Mouse (Mus musculus): ENCODE measurements at regions not wholly inside any gene's neighbourhood (a gene's known extent, or its start where the extent isn't known, plus 50 kb on each side); places are given as distances from the start of the nearest gene placed in this dataset.

DNA sequence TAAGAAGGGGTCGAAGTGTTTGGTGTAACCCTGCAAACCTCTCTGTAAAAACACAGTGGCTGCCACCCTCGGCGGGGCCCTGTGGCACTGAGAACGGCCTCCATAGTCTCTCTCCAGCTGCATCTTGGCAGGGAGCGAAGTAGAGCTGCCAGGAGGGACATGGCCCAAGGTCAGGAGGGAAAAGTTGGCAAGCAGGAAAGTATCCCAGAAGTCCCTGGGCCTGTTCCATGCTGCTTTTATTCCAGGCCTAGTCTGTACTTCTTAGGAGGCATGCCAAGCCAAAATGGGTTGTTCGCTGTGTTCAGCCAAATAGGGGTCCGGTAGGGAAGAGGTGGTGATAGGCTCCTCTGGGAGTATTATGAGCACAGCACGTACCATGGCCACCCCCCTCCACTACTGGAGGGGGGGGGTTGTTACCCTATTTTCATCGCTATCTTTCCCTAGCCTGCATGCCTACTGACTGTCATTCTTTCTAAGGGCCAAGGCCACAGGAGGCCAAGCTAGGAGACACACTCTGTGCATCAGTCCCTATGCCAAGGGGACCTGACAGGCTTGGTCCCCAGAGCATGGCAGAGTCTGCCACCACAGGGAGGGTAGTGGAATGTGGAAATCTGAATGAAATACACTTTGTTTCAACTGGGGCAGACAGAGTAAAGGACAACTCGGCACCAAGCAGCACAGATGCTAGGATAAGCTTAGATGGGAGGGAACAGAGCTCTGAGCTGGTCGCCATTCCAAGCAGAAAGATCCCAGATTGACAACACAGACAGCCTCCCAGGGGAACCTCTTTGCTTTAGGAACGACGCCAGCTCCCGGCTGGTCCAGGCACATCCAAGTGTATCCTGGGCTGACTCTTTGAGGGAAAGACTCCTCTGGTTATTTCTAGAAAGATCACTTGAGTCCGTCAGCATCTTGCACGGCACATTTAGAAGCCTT lies 74.2 kb upstream of the Irf2bp2 start:
- in situ Hi-C loops (cut with MboI; ENCODE audit: unreplicated experiment in 2 of 2): no loop called here

DNA sequence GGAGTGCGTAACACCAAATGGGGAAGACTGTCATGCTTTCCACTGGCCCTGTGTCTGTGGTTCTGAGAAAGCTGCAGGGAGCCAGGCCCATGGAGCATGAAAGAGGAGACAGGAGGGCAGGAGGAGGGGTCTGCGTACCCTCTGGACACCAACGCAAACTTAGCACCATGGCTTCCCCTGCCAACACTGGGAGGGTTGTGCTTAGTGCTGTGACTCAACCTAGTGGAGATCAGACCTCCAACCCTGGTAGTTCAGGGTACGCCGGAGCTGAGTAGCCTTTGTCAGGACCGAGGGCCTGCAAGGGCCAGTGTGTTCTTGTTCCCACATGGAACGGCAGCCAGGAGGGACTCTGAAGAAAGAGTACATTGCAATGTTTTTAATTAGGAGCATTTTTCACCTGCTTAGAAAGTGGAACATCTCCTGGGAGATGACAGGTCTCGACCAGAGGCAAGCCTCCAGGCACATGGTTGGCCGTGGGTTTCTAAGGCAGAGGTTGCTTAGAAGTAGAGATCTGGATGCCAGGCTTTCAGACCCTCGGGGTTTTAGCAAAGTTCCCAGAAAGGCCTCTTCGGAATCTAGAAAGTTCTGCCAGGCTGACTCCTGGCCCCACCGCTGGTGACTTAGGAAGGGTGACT lies 73.4 kb upstream of the Irf2bp2 start:
- in situ Hi-C loops (cut with MboI; ENCODE audit: unreplicated experiment in 2 of 2): no loop called here

DNA sequence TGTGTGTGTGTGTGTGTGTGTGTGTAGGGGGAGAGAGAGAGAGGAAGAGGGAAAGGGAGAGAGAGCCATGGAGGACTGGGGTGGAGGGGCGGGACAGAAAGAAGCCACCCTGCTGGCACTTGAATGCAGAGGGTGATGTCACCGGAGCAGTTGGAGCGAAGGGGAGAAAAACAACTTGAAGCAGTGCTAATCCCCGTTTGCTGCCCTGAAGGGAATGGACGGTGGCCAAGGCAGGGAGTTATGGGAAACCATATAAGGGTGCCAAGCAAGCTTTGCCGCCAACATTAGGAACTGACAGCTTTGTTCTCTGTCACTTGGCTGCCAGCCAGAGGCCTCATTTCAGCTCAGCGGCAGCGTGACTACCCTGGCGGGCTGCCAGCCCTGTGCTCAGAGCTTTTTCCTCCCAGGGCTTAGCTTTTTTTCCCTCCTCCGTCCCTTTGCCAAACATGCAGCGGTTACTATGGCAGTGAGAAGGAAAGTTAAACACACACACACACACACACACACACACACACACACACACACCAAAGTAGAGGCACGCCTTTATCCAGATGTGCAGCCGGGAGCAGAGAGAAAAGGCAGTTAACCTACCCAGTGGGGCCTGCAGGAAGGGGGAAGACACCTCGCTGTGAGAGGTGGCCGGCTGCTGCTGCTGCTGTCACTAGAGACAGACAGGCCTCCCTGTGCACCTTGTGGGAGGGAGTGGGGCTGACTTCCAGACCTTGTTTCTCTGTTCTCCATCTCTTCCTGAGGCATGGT lies 72.7 kb upstream of the Irf2bp2 start:
- in situ Hi-C loops (cut with MboI; ENCODE audit: unreplicated experiment in 2 of 2): no loop called here

DNA sequence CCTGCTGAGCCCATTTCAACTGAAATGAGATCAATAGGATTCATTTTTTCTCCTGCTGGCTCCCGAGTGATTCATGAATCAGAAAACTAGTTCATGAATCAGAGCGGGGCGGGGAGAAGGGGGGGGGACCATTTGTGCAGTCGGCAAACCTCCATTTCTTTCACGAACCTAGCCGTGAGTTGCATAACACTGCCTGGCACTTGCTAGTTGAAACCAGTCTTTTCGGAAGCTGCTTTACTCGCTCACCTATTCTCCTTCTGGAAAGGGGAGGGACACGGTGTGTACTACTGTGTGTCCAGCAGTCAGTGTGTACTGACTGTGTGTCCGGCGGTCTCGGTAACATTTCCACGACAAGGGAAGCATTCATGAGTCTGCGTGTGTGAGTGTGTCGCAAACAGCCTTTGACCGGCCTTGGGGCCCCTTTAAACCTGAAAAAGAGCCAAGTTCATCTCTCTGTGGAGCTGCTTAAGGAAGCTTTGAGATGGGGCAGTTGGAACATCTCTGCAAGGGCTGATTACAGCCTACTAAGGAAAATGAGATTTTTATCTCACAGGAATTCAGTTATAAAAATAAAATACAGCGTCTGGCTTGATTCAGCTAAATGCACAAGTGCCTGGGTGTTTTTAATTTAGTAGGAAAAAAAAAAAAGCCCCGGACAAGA lies 71.9 kb upstream of the Irf2bp2 start:
- in situ Hi-C loops (cut with MboI; ENCODE audit: unreplicated experiment in 2 of 2): no loop called here

DNA sequence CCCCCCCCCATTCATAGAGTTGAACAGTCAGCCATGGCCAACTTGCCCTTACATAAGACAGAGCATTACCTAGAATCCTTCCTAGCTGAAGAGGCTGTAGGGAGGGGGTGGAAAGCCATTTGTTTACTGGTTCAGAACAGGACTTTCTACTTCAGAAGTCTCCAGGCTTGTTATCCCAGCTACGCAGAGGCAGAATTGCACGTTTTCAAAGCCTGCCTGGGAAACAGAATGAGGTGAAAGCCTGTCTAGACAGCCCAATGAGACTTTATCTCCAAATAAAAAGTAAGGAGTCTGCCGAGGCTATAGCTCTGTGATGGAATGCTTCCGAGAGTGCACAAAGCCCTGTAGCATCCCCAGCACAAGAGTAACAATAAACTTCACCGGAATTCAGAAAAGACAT lies 71.1 kb upstream of the Irf2bp2 start:
- in situ Hi-C loops (cut with MboI; ENCODE audit: unreplicated experiment in 2 of 2): loop anchor here (5.0 kb wide), 2 partner anchors 68 to 92 kb away; no protein-coding TSS in a partner anchor

DNA sequence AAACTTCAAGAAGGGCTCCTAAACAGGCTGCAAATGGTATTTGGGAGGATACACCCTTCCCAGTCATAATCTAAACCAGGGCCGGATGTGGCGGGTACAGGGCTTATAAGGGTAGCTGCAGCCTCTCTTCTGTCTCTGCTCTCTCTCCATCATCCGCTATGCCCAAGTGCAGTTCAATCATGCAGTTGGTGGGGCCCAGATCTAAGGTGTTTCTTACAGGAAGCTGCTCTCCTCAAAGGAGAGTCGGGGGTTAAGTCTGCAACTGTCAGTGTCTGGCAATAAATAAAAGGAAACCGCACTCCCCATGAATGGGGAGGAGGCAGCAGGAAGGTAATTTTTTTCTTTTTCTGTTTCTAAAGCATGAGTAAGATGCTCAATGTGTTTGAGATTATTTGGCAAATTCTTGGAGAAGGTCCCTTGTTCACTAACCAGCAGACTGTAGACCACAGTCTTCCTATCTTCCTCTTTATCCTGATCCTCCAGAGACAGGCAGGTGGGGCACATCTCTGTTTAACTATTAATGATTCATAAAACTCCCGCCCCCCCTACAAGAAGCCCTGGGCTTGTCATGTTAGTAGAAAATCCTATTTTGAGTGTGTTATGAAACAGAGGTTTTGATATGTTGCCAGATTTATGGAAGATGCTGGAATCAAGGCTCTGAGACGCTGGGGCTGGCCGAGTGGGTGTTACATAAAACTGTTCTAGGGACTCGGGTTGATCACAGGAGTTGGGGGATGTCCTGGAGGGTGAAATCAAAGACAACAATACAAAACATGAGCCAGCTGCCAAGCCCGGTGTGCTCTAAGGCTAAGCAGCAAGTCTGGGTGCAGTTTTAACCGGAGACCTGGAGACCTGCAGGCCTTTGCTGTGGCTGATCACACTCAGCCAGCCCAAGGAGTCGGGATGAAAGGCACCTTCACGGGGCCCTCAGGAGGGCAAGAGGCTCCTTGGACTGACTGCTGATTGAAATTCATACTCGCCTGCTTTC lies 69.3 kb upstream of the Irf2bp2 start:
- in situ Hi-C loops (cut with MboI; ENCODE audit: unreplicated experiment in 2 of 2): loop anchor here (5.0 kb wide), 2 partner anchors 66 to 94 kb away; no protein-coding TSS in a partner anchor

DNA sequence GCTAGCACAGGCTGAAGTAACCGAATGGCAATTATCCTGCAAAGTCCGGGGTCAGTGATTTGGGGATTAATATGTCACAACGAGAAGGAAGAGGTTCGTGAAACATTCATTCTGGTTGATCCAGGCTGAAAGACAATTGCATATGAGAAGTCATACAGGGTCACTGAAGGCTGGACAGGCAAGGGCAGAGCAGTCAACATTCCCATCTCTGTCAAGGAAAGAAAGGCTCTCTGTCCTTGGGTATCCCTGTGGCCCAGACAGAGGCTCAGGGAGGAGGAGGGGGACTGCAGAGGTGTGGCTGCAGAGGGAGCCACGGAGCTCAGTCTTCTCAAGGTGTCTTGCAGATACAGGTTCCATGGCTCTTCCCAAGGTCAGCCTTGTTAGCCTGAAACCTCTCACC lies 68.4 kb upstream of the Irf2bp2 start:
- in situ Hi-C loops (cut with MboI; ENCODE audit: unreplicated experiment in 2 of 2): loop anchor here (5.0 kb wide), 2 partner anchors 65 to 95 kb away; no protein-coding TSS in a partner anchor

DNA sequence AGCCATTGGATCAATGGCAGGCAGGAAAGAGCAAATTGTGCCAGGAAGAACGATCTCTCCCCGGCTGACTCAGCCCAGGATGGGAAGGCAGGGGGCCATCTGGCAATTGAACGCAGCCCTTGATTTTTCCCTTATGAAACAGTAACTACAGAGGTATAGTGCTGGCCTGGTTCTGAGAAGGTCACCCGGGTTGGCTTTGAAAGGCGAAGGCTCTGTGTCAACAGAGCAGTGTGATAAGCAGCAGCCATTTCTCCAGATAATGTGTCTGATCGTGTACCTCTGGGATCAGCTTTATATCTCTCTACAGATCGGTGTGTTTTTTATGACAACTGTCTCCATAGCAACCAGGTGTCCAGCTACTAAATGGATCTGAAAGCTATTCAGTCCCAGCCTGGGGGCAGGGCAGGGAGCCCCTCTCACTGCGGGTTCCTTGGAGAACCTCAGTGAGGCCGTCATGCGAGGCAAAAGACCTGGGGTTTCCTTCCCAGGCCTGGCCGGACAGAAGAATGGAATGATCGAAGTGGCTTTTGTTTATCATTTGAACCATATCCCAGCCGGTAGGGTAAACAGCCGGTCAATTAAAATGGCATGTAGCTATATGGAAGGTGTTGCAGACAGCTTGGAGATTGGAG lies 67.8 kb upstream of the Irf2bp2 start:
- in situ Hi-C loops (cut with MboI; ENCODE audit: unreplicated experiment in 2 of 2): loop anchor here (5.0 kb wide), 2 partner anchors 64 to 96 kb away; no protein-coding TSS in a partner anchor

DNA sequence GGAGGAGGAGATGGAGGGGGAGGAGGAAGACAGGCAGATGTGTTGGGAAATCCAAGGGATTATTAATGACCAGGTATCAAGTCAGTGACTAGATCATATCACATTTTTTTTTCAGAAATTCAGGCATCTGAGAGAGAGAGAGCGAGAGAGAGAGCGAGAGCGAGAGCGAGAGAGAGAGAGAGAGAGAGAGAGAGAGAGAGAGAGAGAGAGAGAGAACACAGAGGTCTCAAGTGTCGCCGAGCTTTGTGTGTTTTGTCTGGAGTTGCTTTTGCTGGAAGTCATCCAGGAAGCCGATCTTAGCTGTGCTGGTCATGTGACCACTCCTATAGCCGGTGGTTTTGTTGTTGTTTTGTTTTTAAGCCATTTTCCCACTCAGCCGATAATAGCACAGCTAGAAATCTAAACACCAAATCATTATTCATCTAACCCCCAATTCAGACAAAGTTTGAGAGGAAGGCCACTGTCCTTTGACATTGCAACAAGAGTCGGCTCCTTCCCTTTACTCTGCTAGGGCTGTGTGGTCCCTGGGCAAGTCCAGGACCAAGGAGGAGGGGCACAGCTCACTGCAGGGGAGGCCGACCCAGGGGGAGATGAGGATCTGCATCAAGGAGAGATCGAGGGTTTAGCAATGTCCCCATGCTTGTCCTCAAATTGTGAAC lies 67.0 kb upstream of the Irf2bp2 start:
- in situ Hi-C loops (cut with MboI; ENCODE audit: unreplicated experiment in 2 of 2): loop anchor here (5.0 kb wide), 2 partner anchors 63 to 97 kb away; no protein-coding TSS in a partner anchor

DNA sequence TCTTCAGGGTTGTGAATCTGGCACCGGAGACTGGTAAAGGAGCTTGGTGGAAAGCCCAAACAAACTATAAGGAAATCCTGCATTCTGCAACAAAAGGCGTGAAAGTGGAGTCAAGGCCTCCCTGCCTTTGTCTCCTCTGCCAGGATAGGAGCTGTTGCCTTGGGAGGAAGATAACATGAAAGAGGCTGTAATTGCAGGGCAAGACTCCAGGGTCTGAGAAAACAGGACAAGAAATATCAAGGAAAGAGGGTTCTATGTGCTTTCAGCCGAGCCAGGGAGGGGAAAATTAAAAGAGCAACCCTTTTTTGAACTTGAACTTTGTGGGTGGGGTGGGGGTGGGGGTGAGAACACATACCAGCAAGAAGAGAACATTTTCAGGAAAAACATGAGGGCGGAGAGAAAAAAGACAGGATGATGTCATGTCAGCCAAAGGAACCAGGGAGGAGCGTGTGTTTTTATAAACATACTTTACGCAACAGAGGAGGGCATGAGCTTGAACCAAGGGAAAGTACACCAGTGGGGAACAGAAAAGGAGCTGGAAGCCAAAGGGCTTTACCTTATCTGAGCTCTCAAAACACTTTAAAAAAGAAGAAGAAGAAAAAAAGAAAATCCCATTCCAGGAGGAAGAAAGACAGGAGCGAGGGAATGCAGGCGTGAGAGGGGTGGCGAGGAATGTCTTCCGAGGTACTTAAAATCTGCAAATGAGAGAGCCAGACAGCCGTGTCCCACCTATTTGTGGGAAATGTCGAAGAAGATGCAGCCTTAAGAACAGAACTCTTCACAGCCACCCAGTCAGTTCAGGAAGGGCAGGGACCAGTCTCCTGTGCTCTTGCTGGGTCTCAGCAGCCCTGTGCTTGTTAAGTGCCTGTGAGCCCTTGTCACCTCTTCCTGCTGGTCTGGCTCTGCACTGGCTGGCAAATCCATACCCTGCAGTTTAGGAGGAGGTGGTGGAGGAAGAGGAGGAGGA lies 66.2 kb upstream of the Irf2bp2 start:
- in situ Hi-C loops (cut with MboI; ENCODE audit: unreplicated experiment in 2 of 2): loop anchor here (5.0 kb wide), 2 partner anchors 63 to 97 kb away; no protein-coding TSS in a partner anchor

DNA sequence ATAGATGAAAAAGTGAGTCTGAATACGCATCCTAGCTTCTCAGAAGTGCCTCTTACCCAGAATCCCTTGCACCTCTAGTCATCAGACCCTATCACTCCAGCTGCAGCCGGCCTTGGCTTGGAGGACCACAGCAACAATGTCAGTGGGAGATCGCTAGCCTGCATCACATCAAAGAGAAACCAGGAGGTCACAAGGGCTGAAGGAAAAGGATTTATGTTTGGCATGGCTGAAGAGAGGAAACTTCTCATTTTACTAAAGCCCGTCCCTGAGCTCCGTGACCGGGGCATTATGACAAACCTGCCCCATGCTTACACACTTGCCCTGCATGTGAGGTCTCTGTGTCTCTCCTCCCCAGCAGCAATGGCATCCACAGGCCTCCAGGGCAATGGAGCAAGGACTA lies 63.8 kb upstream of the Irf2bp2 start:
- in situ Hi-C loops (cut with MboI; ENCODE audit: unreplicated experiment in 2 of 2): no loop called here

DNA sequence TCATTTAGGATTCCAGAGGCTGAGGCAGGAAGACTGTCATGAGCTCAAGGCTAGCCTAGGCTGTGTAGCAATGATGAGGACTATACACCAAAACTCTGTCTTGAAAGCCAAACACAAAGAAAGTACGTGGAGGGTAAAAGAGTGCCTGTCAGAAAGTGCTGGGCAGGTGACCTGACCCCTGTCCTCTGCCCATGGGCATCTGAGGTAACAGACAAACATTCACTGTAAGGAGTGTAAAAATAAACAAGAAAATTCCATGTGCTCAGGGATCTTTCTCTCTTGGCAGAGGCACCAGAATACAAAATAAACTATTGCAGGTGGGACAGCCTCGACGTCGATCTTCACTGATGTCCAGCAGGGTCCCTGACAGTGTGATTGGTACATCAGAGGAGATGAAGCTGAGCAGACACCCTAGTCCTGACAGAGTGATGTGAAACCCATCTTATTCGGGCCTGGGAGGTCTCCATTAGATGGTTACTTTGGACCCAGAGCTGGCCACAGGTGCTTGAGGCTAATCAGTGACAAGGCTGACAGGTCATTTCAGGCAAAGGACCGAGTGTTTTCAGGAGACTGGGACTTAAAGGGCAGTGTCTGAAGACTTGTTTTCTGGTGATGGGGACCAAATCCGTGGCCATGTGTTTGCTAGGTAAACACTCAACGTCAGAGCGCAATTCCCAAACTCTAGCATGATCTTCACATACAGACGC lies 62.9 kb upstream of the Irf2bp2 start:
- in situ Hi-C loops (cut with MboI; ENCODE audit: unreplicated experiment in 2 of 2): no loop called here

DNA sequence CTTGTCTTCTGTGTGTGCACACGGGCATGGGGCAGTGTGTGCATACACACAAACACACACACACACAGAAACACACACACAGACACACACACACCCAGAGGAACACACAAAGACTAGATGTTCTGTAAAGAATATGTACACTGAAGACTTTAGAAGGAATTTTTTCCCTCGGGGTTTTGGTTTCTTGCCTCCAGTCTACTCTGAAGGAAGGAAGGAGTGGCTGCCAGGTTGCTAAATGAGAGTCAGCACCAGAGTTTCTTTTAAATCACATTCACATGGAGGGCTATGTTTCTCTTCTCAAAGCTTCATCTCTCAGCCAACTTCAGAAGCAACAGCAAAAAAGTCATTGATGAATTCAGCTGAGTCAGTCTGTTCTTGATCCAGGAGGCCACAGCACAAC lies 61.8 kb upstream of the Irf2bp2 start:
- in situ Hi-C loops (cut with MboI; ENCODE audit: unreplicated experiment in 2 of 2): no loop called here

DNA sequence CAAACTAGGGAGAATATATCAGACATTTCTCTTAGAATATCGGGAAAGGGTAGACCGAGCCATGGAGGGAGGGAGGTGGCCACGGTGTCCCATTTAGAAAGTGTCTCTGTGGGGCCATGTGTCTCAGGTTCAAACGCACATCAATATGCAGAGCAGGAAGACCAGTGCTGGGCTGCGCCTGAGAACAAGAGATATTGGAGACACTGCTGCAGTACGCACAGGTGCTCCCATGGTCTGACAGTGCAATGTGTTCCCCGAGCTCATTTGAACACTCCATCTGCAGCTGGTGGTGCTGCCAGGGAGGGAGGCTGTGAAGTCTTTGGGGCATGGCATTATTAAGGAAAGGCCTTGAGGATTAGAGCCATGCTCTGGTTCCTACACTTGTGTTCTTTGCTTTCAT lies 60.6 kb upstream of the Irf2bp2 start:
- in situ Hi-C loops (cut with MboI; ENCODE audit: unreplicated experiment in 2 of 2): loop anchor here in 1 of 2 experiments (5.0 kb wide), 1 partner anchor 37 kb away; no protein-coding TSS in a partner anchor

DNA sequence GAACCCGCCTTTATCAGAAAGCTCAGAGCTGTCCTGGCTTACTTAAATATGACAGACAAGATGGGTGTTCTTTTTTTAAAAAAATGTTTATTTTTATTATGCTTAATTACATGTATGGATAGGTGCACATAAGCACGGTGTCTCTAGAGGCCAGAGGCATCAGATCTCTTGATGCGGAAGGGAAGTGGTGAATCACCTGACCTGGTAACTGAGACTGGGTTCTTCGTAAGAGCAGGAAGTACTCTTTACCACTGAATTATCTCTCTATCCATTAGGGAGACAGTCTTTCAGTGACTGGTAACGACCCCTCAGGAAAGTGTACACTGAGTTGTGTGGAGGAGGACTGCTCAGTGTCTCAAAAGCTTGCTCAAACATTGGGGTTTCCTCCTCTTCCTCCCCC lies 58.4 kb upstream of the Irf2bp2 start:
- in situ Hi-C loops (cut with MboI; ENCODE audit: unreplicated experiment in 2 of 2): loop anchor here in 1 of 2 experiments (5.0 kb wide), 1 partner anchor 35 kb away; no protein-coding TSS in a partner anchor

DNA sequence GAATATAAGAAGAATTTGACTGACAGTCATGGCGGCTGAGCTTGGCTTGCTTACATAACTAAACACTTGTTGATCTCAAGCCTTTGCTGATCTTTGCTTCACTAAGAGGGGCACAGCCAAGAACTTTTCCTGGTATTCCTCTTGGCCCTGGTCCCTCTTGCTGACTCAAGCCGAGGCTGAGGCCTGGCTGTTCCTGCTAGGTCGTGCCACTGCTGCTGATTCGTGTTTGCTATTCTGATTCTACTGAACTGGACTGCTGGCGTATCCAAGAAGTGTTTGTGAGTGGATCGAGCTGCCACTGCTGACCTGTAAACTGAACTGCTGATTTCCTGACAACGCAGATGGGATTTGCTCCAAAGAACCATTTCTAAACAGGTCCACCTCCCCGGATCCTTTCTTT lies 57.2 kb upstream of the Irf2bp2 start:
- in situ Hi-C loops (cut with MboI; ENCODE audit: unreplicated experiment in 2 of 2): loop anchor here in 1 of 2 experiments (5.0 kb wide), 1 partner anchor 34 kb away; no protein-coding TSS in a partner anchor
